Mouse (Mus musculus) lung, adult 2 months (tissue): ENCODE data around the gene Adgrg2.

Experiments
- CTCF ChIP-seq: fragments of 200-500 bp; IDR thresholded peaks from 2 replicates; pipeline ENCODE4 v1.5.1; 2011; ENCODE audit warnings: mild to moderate bottlenecking, low read length, control low read depth; ENCODE audit not compliant: insufficient read depth
- POLR2A ChIP-seq: fragments of 200-500 bp; IDR thresholded peaks from 2 replicates; pipeline ENCODE4 v1.6.1; 2011; ENCODE audit warnings: low read depth, mild to moderate bottlenecking, control low read depth, low read length, borderline replicate concordance; ENCODE audit errors: extremely low read depth

DNA sequence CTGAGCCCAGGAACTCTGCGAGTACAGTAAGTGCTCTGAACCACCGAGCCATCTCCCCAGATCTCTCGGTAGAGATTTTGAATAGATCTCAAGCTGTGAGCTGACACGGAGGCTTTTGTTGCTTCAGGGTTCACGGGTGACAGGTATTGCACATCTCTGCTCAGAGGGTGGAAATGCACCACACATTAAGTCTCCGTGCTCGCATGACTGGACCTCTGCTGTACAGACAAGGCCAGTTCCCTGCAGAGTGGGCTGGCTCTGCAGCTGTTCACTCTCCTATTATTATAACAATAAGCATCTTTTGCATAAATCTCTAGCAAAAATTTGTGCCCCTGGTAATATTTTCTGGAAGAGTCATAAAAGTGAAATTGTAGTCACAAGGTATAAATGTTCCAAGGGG lies 39.5 kb upstream of the Adgrg2 start:
- no peak for TF ChIP-seq CTCF
- no peak for TF ChIP-seq POLR2A
